Mouse (Mus musculus): ENCODE measurements around the gene Cnst. TPM values are rescaled to one million over a fixed set of nuclear protein-coding genes. Genes with fewer than 3 reads are reported as not detected.

Gene Cnst
- polyA plus RNA-seq, 1 experiment from 2014 or later, result 26.4 TPM

- Histone ChIP-seq H3K9ac (no peak overlapping the region), H3K4me1 (replicated peaks; ENCODE audit: control insufficient read depth, insufficient read depth, low read length) (0 out of 2 replicates have a peak, but pooled peaks cover 9% of the 10 kb centered on the region), H3K27me3 (ENCODE audit: control insufficient read depth, insufficient read depth, low read length) (no peaks in the 10 kb centered on the region), H3K4me2 (replicated peaks) (no peak overlapping the region), H3K36me3 (replicated peaks; ENCODE audit: control insufficient read depth, insufficient read depth) (no peaks in the 10 kb centered on the region), H3K27ac (no peak overlapping the region), H3K9me3 (ENCODE audit: control insufficient read depth, low read length) (no peaks in the 10 kb centered on the region), H3K4me3 (replicated peaks; ENCODE audit: low read length) (no peak overlapping the region)
- WGBS, result 87% methylated on average over 4 of the region's 4 CpGs
- ATAC-seq (ENCODE audit: low FRiP score) (no peak), DNase-seq (ENCODE audit: low spot score) (no peak)
These were observed 22.7 kb downstream of the Cnst start for GRCm38 (mm10) chr1:179568690-179569398.

GRCm38 (mm10) chr1:179570482-179570881, 24.3 kb downstream of the Cnst start:
- no peaks in the 10 kb centered on the region for H3K9me3 ChIP-seq (ENCODE audit: control insufficient read depth, low read length)
- H3K27ac ChIP-seq, result no peak overlapping the region
- no peaks in the 10 kb centered on the region for H3K27me3 ChIP-seq (ENCODE audit: control insufficient read depth, insufficient read depth, low read length)
- no peak overlapping the region for H3K4me2 ChIP-seq (replicated peaks)
- H3K36me3 ChIP-seq (replicated peaks; ENCODE audit: control insufficient read depth, insufficient read depth), result no peaks in the 10 kb centered on the region; the same call in 1 of the 2 replicates
- 96% methylated on average over 1 of the region's 1 CpGs for WGBS
- no peak for ATAC-seq (ENCODE audit: low FRiP score)
- H3K4me1 ChIP-seq (replicated peaks; ENCODE audit: control insufficient read depth, insufficient read depth, low read length), result 0 out of 2 replicates have a peak, but pooled peaks cover 9% of the 10 kb centered on the region
- no peak overlapping the region for H3K9ac ChIP-seq
- H3K4me3 ChIP-seq (replicated peaks; ENCODE audit: low read length), result no peak overlapping the region
- DNase-seq (ENCODE audit: low spot score), result no peak

GRCm38 (mm10) chr1:179571686-179572085, 25.5 kb downstream of the Cnst start:
- no peak overlapping the region for H3K4me3 ChIP-seq (replicated peaks; ENCODE audit: low read length)
- H3K4me2 ChIP-seq (replicated peaks), result no peak overlapping the region
- no peak for DNase-seq (ENCODE audit: low spot score)
- no peak overlapping the region for H3K27ac ChIP-seq
- no peaks in the 10 kb centered on the region for H3K9me3 ChIP-seq (ENCODE audit: control insufficient read depth, low read length)
- H3K36me3 ChIP-seq (replicated peaks; ENCODE audit: control insufficient read depth, insufficient read depth), result no peaks in the 10 kb centered on the region; the same call in 1 of the 2 replicates
- H3K27me3 ChIP-seq (ENCODE audit: control insufficient read depth, insufficient read depth, low read length), result no peaks in the 10 kb centered on the region
- 0 out of 2 replicates have a peak, but pooled peaks cover 9% of the 10 kb centered on the region for H3K4me1 ChIP-seq (replicated peaks; ENCODE audit: control insufficient read depth, insufficient read depth, low read length)
- ATAC-seq (ENCODE audit: low FRiP score), result no peak
- whole genome bisulfite sequencing, result 90% methylated on average over 4 of the region's 4 CpGs
- H3K9ac ChIP-seq, result no peak overlapping the region

GRCm38 (mm10) chr1:179573650-179574206, 27.6 kb downstream of the Cnst start:
- Histone ChIP-seq H3K4me3 (replicated peaks; ENCODE audit: low read length) (no peak overlapping the region), H3K9me3 (ENCODE audit: control insufficient read depth, low read length) (no peaks in the 10 kb centered on the region), H3K27ac (no peak overlapping the region), H3K36me3 (replicated peaks; ENCODE audit: control insufficient read depth, insufficient read depth) (no peaks in the 10 kb centered on the region; the same call in 1 of the 2 replicates), H3K9ac (no peak overlapping the region), H3K4me1 (replicated peaks; ENCODE audit: control insufficient read depth, insufficient read depth, low read length) (0 out of 2 replicates have a peak, but pooled peaks cover 2% of the 10 kb centered on the region), H3K27me3 (ENCODE audit: control insufficient read depth, insufficient read depth, low read length) (no peaks in the 10 kb centered on the region), H3K4me2 (replicated peaks) (no peak overlapping the region)
- 79% methylated on average over 6 of the region's 6 CpGs for WGBS
- no peak for DNase-seq (ENCODE audit: low spot score)
- no peak for ATAC-seq (ENCODE audit: low FRiP score)

GRCm38 (mm10) chr1:179578625-179579024, 32.5 kb downstream of the Cnst start:
- Histone ChIP-seq H3K4me1 (replicated peaks; ENCODE audit: control insufficient read depth, insufficient read depth, low read length) (no peaks in the 10 kb centered on the region), H3K27ac (no peak overlapping the region), H3K9me3 (ENCODE audit: control insufficient read depth, low read length) (no peaks in the 10 kb centered on the region), H3K9ac (no peak overlapping the region), H3K36me3 (replicated peaks; ENCODE audit: control insufficient read depth, insufficient read depth) (peaks cover 14% of the 10 kb centered on the region; the same call in 1 of the 2 replicates), H3K4me2 (replicated peaks) (no peak overlapping the region), H3K4me3 (replicated peaks; ENCODE audit: low read length) (no peak overlapping the region), H3K27me3 (ENCODE audit: control insufficient read depth, insufficient read depth, low read length) (no peaks in the 10 kb centered on the region)
- WGBS, result 82% methylated on average over 6 of the region's 6 CpGs
- DNase-seq (ENCODE audit: low spot score) (no peak), ATAC-seq (ENCODE audit: low FRiP score) (no peak)

- no peak for DNase-seq (ENCODE audit: low spot score)
- Histone ChIP-seq H3K36me3 (replicated peaks; ENCODE audit: control insufficient read depth, insufficient read depth) (peaks cover 14% of the 10 kb centered on the region; the same call in 1 of the 2 replicates), H3K27ac (no peak overlapping the region), H3K4me2 (replicated peaks) (no peak overlapping the region), H3K4me1 (replicated peaks; ENCODE audit: control insufficient read depth, insufficient read depth, low read length) (no peaks in the 10 kb centered on the region), H3K27me3 (ENCODE audit: control insufficient read depth, insufficient read depth, low read length) (no peaks in the 10 kb centered on the region), H3K9me3 (ENCODE audit: control insufficient read depth, low read length) (no peaks in the 10 kb centered on the region), H3K9ac (no peak overlapping the region), H3K4me3 (replicated peaks; ENCODE audit: low read length) (no peak overlapping the region)
- WGBS, result 84% methylated on average over 8 of the region's 8 CpGs
- no peak for ATAC-seq (ENCODE audit: low FRiP score)
These were observed 34.0 kb downstream of the Cnst start for GRCm38 (mm10) chr1:179580200-179580599.

DNA sequence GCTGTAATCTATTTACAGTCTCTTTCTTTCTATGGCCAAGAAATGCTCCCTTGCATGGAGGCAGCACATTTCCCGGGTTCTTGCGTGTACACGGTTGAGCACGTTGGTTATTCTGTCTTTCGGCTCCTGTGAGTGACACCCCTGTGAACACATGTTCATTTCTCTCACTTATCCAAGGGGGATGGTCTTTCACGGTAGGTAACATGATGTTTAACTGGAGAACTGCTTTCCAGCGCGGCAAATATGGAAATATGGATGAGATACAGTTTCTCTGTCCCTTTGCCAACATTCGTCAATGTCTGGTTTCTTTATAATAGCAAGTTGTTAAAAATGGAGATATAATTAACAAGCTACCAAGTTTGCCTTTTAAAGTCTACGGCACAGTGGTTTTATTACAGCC, 35.3 kb downstream of the Cnst start:
- Histone ChIP-seq H3K4me2 (replicated peaks) (no peak overlapping the region), H3K9ac (no peak overlapping the region), H3K36me3 (replicated peaks; ENCODE audit: control insufficient read depth, insufficient read depth) (peaks cover 14% of the 10 kb centered on the region; the same call in 1 of the 2 replicates), H3K4me3 (replicated peaks; ENCODE audit: low read length) (no peak overlapping the region), H3K27ac (no peak overlapping the region), H3K9me3 (ENCODE audit: control insufficient read depth, low read length) (no peaks in the 10 kb centered on the region), H3K4me1 (replicated peaks; ENCODE audit: control insufficient read depth, insufficient read depth, low read length) (peaks cover 4% of the 10 kb centered on the region; the same call in 1 of the 2 replicates), H3K27me3 (ENCODE audit: control insufficient read depth, insufficient read depth, low read length) (no peaks in the 10 kb centered on the region)
- ATAC-seq (ENCODE audit: low FRiP score) (no peak), DNase-seq (ENCODE audit: low spot score) (no peak)
- 85% methylated on average over 10 of the region's 10 CpGs for WGBS

DNA sequence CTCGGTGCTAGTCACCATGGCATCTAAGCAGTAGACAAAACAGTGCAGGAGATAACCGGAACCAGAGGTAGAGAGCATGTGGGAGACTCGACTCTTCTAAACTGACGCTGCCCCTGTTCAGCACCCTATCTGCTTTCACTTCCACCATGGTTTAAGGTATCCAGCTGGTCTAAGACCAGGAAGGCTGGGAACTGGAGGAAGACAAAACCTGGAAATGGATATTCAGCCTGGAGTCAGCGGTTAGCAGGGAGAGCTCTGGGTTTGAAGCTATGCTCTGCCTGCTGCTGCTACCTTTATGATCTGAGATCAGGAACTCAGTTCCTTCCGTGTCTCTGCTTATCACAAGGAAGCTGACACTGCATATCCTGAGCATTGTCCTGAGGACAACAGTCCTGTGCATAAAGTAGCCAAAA, 35.9 kb downstream of the Cnst start:
- Histone ChIP-seq H3K9me3 (ENCODE audit: control insufficient read depth, low read length) (no peaks in the 10 kb centered on the region), H3K36me3 (replicated peaks; ENCODE audit: control insufficient read depth, insufficient read depth) (peaks cover 14% of the 10 kb centered on the region; the same call in 1 of the 2 replicates), H3K27ac (no peak overlapping the region), H3K4me3 (replicated peaks; ENCODE audit: low read length) (no peak overlapping the region), H3K4me2 (replicated peaks) (no peak overlapping the region), H3K4me1 (replicated peaks; ENCODE audit: control insufficient read depth, insufficient read depth, low read length) (peaks cover 8% of the 10 kb centered on the region; the same call in 1 of the 2 replicates), H3K9ac (no peak overlapping the region), H3K27me3 (ENCODE audit: control insufficient read depth, insufficient read depth, low read length) (no peaks in the 10 kb centered on the region)
- DNase-seq (ENCODE audit: low spot score) (no peak), ATAC-seq (ENCODE audit: low FRiP score) (no peak)
- WGBS, result 67% methylated on average over 6 of the region's 6 CpGs

DNA sequence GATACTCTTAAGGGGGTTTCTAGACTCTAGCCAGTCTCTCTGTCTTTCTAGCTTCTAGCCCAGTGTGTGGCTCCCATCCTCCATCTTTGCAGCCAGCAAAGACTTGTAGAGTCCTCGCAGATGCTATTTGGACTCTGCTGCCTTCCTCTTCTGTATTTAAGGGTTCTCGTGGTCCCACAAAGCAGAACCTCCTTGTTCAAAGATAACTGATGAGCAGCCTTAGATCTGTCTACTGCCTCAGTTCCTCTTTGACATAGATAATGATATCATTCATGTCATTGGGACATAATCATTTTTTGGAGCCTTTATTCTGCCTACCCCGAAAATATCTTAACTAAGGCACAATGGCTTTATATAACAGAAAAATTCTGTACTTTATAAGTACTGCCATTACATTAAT, 36.9 kb downstream of the Cnst start:
- WGBS, result 95% methylated on average over 3 of the region's 3 CpGs
- peaks cover 8% of the 10 kb centered on the region; the same call in 1 of the 2 replicates for H3K4me1 ChIP-seq (replicated peaks; ENCODE audit: control insufficient read depth, insufficient read depth, low read length)

More for the DNA sequence above, 36.9 kb downstream of the Cnst start:
- H3K4me3 ChIP-seq (replicated peaks; ENCODE audit: low read length), result no peak overlapping the region
- peaks cover 14% of the 10 kb centered on the region; the same call in 1 of the 2 replicates for H3K36me3 ChIP-seq (replicated peaks; ENCODE audit: control insufficient read depth, insufficient read depth)
- H3K9me3 ChIP-seq (ENCODE audit: control insufficient read depth, low read length), result no peaks in the 10 kb centered on the region
- H3K4me2 ChIP-seq (replicated peaks), result no peak overlapping the region
- ATAC-seq (ENCODE audit: low FRiP score) (no peak), DNase-seq (ENCODE audit: low spot score) (no peak)
- no peak overlapping the region for H3K27ac ChIP-seq
- no peak overlapping the region for H3K9ac ChIP-seq
- H3K27me3 ChIP-seq (ENCODE audit: control insufficient read depth, insufficient read depth, low read length), result no peaks in the 10 kb centered on the region
